In genomic region chr2:168767582-168767981, GRCm38 (mm10) we compare ENCODE assay signal across 9 mouse cellular contexts. TPM values are rescaled to one million over a fixed set of nuclear protein-coding genes. Genes with fewer than 3 reads are reported as not detected.
DNase-seq lines count a peak whose midpoint lies in the region; ATAC-seq and TF ChIP-seq lines count a peak whose summit lies in the region.
"Had no signal": no experiment of that assay in that cellular context is flagged by ENCODE, and none has a peak within 500 bp of the region (broad histone marks: within the 10 kb centered on the region; RNA-seq: fewer than 3 reads in every experiment).

TSS of gene Sall4 (minus strand) at chr2:168767943.

- H3K27me3 ChIP-seq in kidney, postnatal 0 days (ENCODE audit: insufficient read depth, low read length): peaks cover 79% of the 10 kb centered on the region
- H3K27me3 ChIP-seq in embryonic facial prominence, embryonic 15.5 days: peaks cover 78% of the 10 kb centered on the region
- H3K27me3 ChIP-seq in intestine, postnatal 0 days (replicated peaks; ENCODE audit: control insufficient read depth, insufficient read depth, low read length): peaks cover 59% of the 10 kb centered on the region
- H3K27me3 ChIP-seq in neural tube, embryonic 13.5 days: peaks cover 62% of the 10 kb centered on the region

- no peak for ATAC-seq in kidney, postnatal 0 days (replicated peaks; ENCODE audit: low FRiP score, low read depth)
- no peak for ATAC-seq in embryonic facial prominence, embryonic 15.5 days (ENCODE audit: insufficient number of reproducible peaks, low FRiP score, low TSS enrichment, low read depth)
- ATAC-seq in intestine, postnatal 0 days: no peak
- ATAC-seq in neural tube, embryonic 13.5 days (ENCODE audit: low read depth): no peak

- H3K9me3 ChIP-seq in kidney, postnatal 0 days (replicated peaks; ENCODE audit: low read length): no peaks in the 10 kb centered on the region
- H3K9me3 ChIP-seq in embryonic facial prominence, embryonic 15.5 days (replicated peaks): no peaks in the 10 kb centered on the region
- H3K9me3 ChIP-seq in intestine, postnatal 0 days (ENCODE audit: control insufficient read depth): no peaks in the 10 kb centered on the region
- H3K9me3 ChIP-seq in neural tube, embryonic 13.5 days: no peaks in the 10 kb centered on the region

- H3K9ac ChIP-seq in kidney, postnatal 0 days (ENCODE audit: low read depth, low read length): no peak within 1 kb of the TSS
- H3K9ac ChIP-seq in embryonic facial prominence, embryonic 15.5 days: no peak within 1 kb of the TSS
- no peak within 1 kb of the TSS for H3K9ac ChIP-seq in intestine, postnatal 0 days (ENCODE audit: low read depth, low read length)
- H3K9ac ChIP-seq in neural tube, embryonic 13.5 days: peak within 1 kb of the TSS; percentile 72

- H3K4me1 ChIP-seq in kidney, postnatal 0 days (replicated peaks; ENCODE audit: insufficient read depth, low read length): peaks cover 17% of the 10 kb centered on the region
- H3K4me1 ChIP-seq in embryonic facial prominence, embryonic 15.5 days: peaks cover 25% of the 10 kb centered on the region
- peaks cover 7% of the 10 kb centered on the region for H3K4me1 ChIP-seq in intestine, postnatal 0 days (replicated peaks; ENCODE audit: control insufficient read depth, insufficient read depth, low read length)
- peaks cover 41% of the 10 kb centered on the region for H3K4me1 ChIP-seq in neural tube, embryonic 13.5 days (replicated peaks)

- 15% methylated on average over 10 of the region's 10 CpGs for WGBS in kidney, postnatal 0 days
- WGBS in embryonic facial prominence, embryonic 15.5 days: 11% methylated on average over 10 of the region's 10 CpGs
- 16% methylated on average over 10 of the region's 10 CpGs for WGBS in intestine, postnatal 0 days
- 15% methylated on average over 10 of the region's 10 CpGs for WGBS in neural tube, embryonic 13.5 days

- DNase-seq in kidney, postnatal 0 days (ENCODE audit: low spot score): no peak
- no peak for DNase-seq in kidney, postnatal 14 days
- no peak for DNase-seq in natural killer cell, adult 2 months (ENCODE audit: low spot score in 2 of 2)
- DNase-seq in MN1 (ENCODE audit: low spot score): no peak
- DNase-seq in kidney, adult 11 months: no peak
- DNase-seq: kidney, adult 18-20 months had no signal

- peak within 1 kb of the TSS; percentile 61 for H3K4me2 ChIP-seq in kidney, postnatal 0 days (ENCODE audit: low read length)
- peak within 1 kb of the TSS; percentile 95 for H3K4me2 ChIP-seq in embryonic facial prominence, embryonic 15.5 days (replicated peaks)
- peak within 1 kb of the TSS; percentile 75 for H3K4me2 ChIP-seq in intestine, postnatal 0 days (replicated peaks; ENCODE audit: low read depth)
- peak within 1 kb of the TSS; percentile 93 for H3K4me2 ChIP-seq in neural tube, embryonic 13.5 days

- H3K27ac ChIP-seq in kidney, postnatal 0 days: no peak within 1 kb of the TSS
- no peak within 1 kb of the TSS for H3K27ac ChIP-seq in embryonic facial prominence, embryonic 15.5 days (replicated peaks)
- H3K27ac ChIP-seq in intestine, postnatal 0 days (ENCODE audit: low read depth, low read length): no peak within 1 kb of the TSS
- H3K27ac ChIP-seq in neural tube, embryonic 13.5 days (replicated peaks): 0 out of 2 replicates have a peak within 1 kb of the TSS, but pooled peaks have one; percentile 42

- H3K4me3 ChIP-seq in kidney, postnatal 0 days (replicated peaks; ENCODE audit: low read depth, low read length): peak within 1 kb of the TSS; percentile 29
- H3K4me3 ChIP-seq in embryonic facial prominence, embryonic 15.5 days (replicated peaks): peak within 1 kb of the TSS; percentile 53
- H3K4me3 ChIP-seq in intestine, postnatal 0 days (ENCODE audit: low read depth, low read length): peak within 1 kb of the TSS; percentile 47
- peak within 1 kb of the TSS; percentile 52 for H3K4me3 ChIP-seq in neural tube, embryonic 13.5 days

- H3K36me3 ChIP-seq in kidney, postnatal 0 days (ENCODE audit: insufficient read depth, low read length): no peaks in the 10 kb centered on the region
- no peaks in the 10 kb centered on the region for H3K36me3 ChIP-seq in embryonic facial prominence, embryonic 15.5 days
- H3K36me3 ChIP-seq in intestine, postnatal 0 days (ENCODE audit: control insufficient read depth, insufficient read depth): no peaks in the 10 kb centered on the region; the same call in 1 of the 2 replicates
- H3K36me3 ChIP-seq in neural tube, embryonic 13.5 days: no peaks in the 10 kb centered on the region

- no peak for TF ChIP-seq CTCF in kidney, postnatal 0 days (IDR thresholded peaks at IDR 0.05; ENCODE audit: low read depth)
- no peak for TF ChIP-seq CTCF in intestine, postnatal 0 days (IDR thresholded peaks at IDR 0.05; ENCODE audit: low read depth)

RNA-seq across cellular contexts. Expression of gene Sall4, which starts in this region (rescaled TPM):
- polyA plus RNA-seq in kidney, postnatal 0 days (2015; fragmentation: Nextera tagmentation; extraction: Ambion mirVana): not detected in 2 replicates
- polyA plus RNA-seq in embryonic facial prominence, embryonic 15.5 days (2015; fragmentation: Nextera tagmentation; extraction: Ambion mirVana): 0.51 and 0.56 TPM in 2 replicates
- 0.08 and 0.55 TPM in 2 replicates for polyA plus RNA-seq in intestine, postnatal 0 days (2015; fragmentation: Nextera tagmentation; extraction: Ambion mirVana)
- polyA plus RNA-seq in neural tube, embryonic 13.5 days (2015; fragmentation: Nextera tagmentation; extraction: Ambion mirVana): 0.81 and 3.1 TPM in 2 replicates
